Mouse (Mus musculus) layer of hippocampus, postnatal 25 days (tissue): Measurements from ENCODE around the gene Galnt12. TPM values are rescaled to one million over a fixed set of nuclear protein-coding genes. Genes with fewer than 3 reads are reported as not detected.
"Not testable (repeated sequence)": the region's sequence is repeated elsewhere in the genome, so short reads cannot be mapped to it uniquely, and the experiment has no call there.

Experiments
- DNase-seq, 2 experiments: peaks; one replicate each; pipeline ENCODE4 v3.0.0; 2022; ENCODE audit warnings: mixed read lengths in 2 of 2, low spot score in 1 of 2; ENCODE audit errors: extremely low spot score in 1 of 2
- total RNA-seq, 2 experiments: library from RNA; stranded (reverse); gene quantifications; 2 replicates each; pipeline ENCODE4 v1.2.3; 2021

Galnt12 gene
- under 1 TPM; 0.66 to 0.82 TPM for total RNA-seq

GRCm38 (mm10) chr4:47091493-47092386 is at the start of gene Galnt12:
TSS of gene Galnt12 (plus strand) at chr4:47091909.
- DNase-seq = peak; percentile 12 to 21

GRCm38 (mm10) chr4:47043866-47044265 is 47.8 kb upstream of the Galnt12 start:
- no peak for DNase-seq

GRCm38 (mm10) chr4:47046974-47047373 is 44.7 kb upstream of the Galnt12 start:
- peak in 1 of 2 experiments; percentile 2 for DNase-seq

- no peak for DNase-seq
Observed at GRCm38 (mm10) chr4:47047765-47048164, 43.9 kb upstream of the Galnt12 start.

- peak in 1 of 2 experiments; percentile 2 for DNase-seq
Observed at GRCm38 (mm10) chr4:47049216-47049615, 42.5 kb upstream of the Galnt12 start.

GRCm38 (mm10) chr4:47050167-47050566 is 41.5 kb upstream of the Galnt12 start:
- DNase-seq = peak; percentile 94 to 98

- peak in 1 of 2 experiments; percentile 3 for DNase-seq
Observed at GRCm38 (mm10) chr4:47050642-47051381, 40.9 kb upstream of the Galnt12 start.

- no peak for DNase-seq
Observed at GRCm38 (mm10) chr4:47051905-47052304, 39.8 kb upstream of the Galnt12 start.

- not testable (repeated sequence) for DNase-seq
Observed at GRCm38 (mm10) chr4:47055170-47055569, 36.5 kb upstream of the Galnt12 start.

GRCm38 (mm10) chr4:47055570-47056080 is 36.1 kb upstream of the Galnt12 start:
- no peak for DNase-seq

- peak; percentile 68 to 70 for DNase-seq
Observed at GRCm38 (mm10) chr4:47056791-47057509, 34.8 kb upstream of the Galnt12 start, which contains the start of gene Anks6. TSS of gene Anks6 (minus strand) at chr4:47057427.

- no peak for DNase-seq
Observed at GRCm38 (mm10) chr4:47057510-47058325, 34.0 kb upstream of the Galnt12 start.

GRCm38 (mm10) chr4:47060900-47061299 is 30.8 kb upstream of the Galnt12 start:
- no peak for DNase-seq

GRCm38 (mm10) chr4:47075054-47075453 is 16.7 kb upstream of the Galnt12 start:
- DNase-seq = no peak

GRCm38 (mm10) chr4:47079997-47080646 is 11.6 kb upstream of the Galnt12 start:
- no peak for DNase-seq

GRCm38 (mm10) chr4:47080647-47081010 is 11.1 kb upstream of the Galnt12 start:
- DNase-seq = no peak

GRCm38 (mm10) chr4:47083824-47084223 is 7.9 kb upstream of the Galnt12 start:
- DNase-seq = no peak

GRCm38 (mm10) chr4:47088671-47089070 is 3.0 kb upstream of the Galnt12 start:
- DNase-seq = no peak

GRCm38 (mm10) chr4:47092387-47093021 is 795 bp downstream of the Galnt12 start:
- DNase-seq = no peak
